Mouse (Mus musculus) kidney, embryonic 15.5 days (tissue): ENCODE data around the gene Lingo1. TPM values are rescaled to one million over a fixed set of nuclear protein-coding genes. Genes with fewer than 3 reads are reported as not detected.

Source experiments
- ATAC-seq: fragments of 200-750 bp; cut with Nextera tagmentation; replicated peaks from 2 replicates; pipeline ENCODE4 v1.8.0; 2017; ENCODE audit warnings: moderate TSS enrichment; ENCODE audit not compliant: low FRiP score
- H3K27ac ChIP-seq: fragments of 300-500 bp; sonication (generic); 2 replicates; pipeline ENCODE4 v1.5.1; 2015; ENCODE audit warnings: mild to moderate bottlenecking, inconsistent platforms
- H3K27me3 ChIP-seq: fragments of 300-500 bp; sonication (generic); 2 replicates; pipeline ENCODE4 v1.6.1; 2015; ENCODE audit warnings: inconsistent platforms
- H3K36me3 ChIP-seq: fragments of 300-500 bp; sonication (generic); 2 replicates; pipeline ENCODE4 v1.6.1; 2015; ENCODE audit warnings: inconsistent platforms
- H3K4me1 ChIP-seq: fragments of 300-500 bp; sonication (generic); 2 replicates; pipeline ENCODE4 v1.6.1; 2015; ENCODE audit warnings: inconsistent platforms
- H3K4me2 ChIP-seq: fragments of 300-500 bp; sonication (generic); 2 replicates; pipeline ENCODE4 v1.6.1; 2015; ENCODE audit warnings: moderate library complexity, mild to moderate bottlenecking, inconsistent platforms
- H3K4me3 ChIP-seq: fragments of 300-500 bp; sonication (generic); replicated peaks from 2 replicates; pipeline ENCODE4 v1.5.1; 2015; ENCODE audit warnings: mild to moderate bottlenecking, inconsistent platforms
- H3K9ac ChIP-seq: fragments of 300-500 bp; sonication (generic); 2 replicates; pipeline ENCODE4 v1.6.1; 2015; ENCODE audit warnings: mild to moderate bottlenecking, inconsistent platforms
- H3K9me3 ChIP-seq: fragments of 300-500 bp; sonication (generic); replicated peaks from 2 replicates; pipeline ENCODE4 v1.6.1; 2016; ENCODE audit warnings: inconsistent platforms
- whole genome bisulfite sequencing: fragments of 180-500 bp; shearing (Covaris S2); methylation state at CpG from one replicate; pipeline ENCODE4 v1.1.7; 2015; ENCODE audit warnings: mixed read lengths; 5-methylcytosine and 5-hydroxymethylcytosine counted together
- polyA plus RNA-seq: library from polyadenylated mRNA; unstranded; fragments of >200 nt; fragmentation: Nextera tagmentation; extraction: Ambion mirVana; gene quantifications from 2 replicates; pipeline ENCODE4 v1.2.1, GENCODE M21; 2015

Lingo1 gene
- polyA plus RNA-seq, 1 experiment from 2014 or later: 4.5 TPM

DNA sequence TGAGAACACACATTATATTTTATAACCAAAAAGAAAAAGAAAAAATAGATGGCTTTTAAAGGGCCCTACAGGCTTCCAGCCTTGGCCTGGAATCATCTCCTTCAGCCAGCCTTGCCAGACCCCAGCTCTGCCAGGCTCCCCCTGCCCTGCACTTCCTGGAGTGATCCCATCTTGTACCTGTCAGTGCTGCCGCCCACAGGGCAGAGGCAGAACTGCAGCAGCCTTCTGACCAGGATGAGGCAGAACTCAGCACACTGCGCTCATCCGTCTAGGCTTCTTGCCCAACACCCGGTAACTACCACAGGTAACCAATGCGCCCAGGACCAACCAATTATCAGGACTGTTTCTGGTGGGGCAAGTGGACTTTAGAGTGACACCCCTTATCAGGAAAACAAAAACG, 22.0 kb downstream of the Lingo1 start:
- H3K9me3 ChIP-seq: no peaks in the 10 kb centered on the region

DNA sequence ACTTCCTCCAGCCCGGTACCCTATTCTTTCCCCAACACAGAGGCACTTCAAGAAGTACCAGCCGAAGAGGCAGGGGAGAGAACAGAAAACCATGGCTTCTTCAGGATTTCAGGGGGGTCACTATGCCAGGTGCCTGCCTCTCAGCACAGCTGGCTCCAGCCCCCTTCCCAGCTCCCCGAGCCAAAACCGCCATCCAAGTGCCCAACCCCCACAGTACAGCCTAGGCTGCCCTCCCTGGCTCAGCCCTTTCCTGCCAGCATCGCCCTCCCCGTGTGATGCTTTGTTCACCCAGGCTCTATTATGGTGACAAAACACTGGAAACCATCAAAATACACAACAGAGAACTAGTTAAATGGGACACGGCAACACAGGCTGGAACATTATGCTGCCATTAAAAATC, 22.6 kb downstream of the Lingo1 start:
- no peak overlapping the region for H3K9ac ChIP-seq
- H3K36me3 ChIP-seq: no peaks in the 10 kb centered on the region
- WGBS: 83% methylated on average over 7 of the region's 7 CpGs
- no peaks in the 10 kb centered on the region for H3K27me3 ChIP-seq
- H3K27ac ChIP-seq: no peak overlapping the region
- ATAC-seq: no peak
- no peak overlapping the region for H3K4me2 ChIP-seq
- H3K4me1 ChIP-seq: 0 out of 2 replicates have a peak, but pooled peaks cover 3% of the 10 kb centered on the region
- H3K4me3 ChIP-seq: no peak overlapping the region
- no peaks in the 10 kb centered on the region for H3K9me3 ChIP-seq

More for the DNA sequence above, 22.0 kb downstream of the Lingo1 start:
- Histone ChIP-seq H3K27me3 (no peaks in the 10 kb centered on the region), H3K4me2 (no peak overlapping the region), H3K27ac (no peak overlapping the region), H3K4me3 (no peak overlapping the region), H3K4me1 (0 out of 2 replicates have a peak, but pooled peaks cover 3% of the 10 kb centered on the region), H3K9ac (no peak overlapping the region), H3K36me3 (no peaks in the 10 kb centered on the region)
- no peak for ATAC-seq
- 52% methylated on average over 6 of the region's 6 CpGs for WGBS

DNA sequence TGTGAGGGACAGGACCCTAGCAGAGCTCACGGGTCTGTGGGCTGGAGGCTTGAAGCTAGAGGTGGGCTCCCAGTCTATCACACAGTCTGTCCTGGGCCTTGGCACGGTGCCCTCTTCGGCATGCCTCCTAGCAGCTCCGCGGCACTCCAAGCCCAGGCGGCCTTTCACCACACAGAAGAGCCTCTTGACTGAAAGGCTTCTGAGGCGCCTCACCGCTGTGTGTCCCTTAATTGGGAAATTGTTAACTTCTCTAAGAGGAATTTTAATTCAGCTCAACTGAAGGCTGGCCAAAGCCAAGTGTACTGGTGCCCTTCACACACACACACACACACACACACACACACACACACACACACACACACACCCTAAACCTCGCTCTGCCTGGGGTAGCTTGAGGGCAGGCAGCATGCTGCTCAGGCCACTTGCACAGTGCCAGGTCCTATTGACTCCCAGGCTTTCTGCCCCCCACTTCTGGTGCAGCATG, 28.6 kb downstream of the Lingo1 start:
- H3K9ac ChIP-seq: no peak overlapping the region
- H3K36me3 ChIP-seq: no peaks in the 10 kb centered on the region
- no peaks in the 10 kb centered on the region for H3K27me3 ChIP-seq
- no peak for ATAC-seq
- peaks cover 8% of the 10 kb centered on the region; the same call in 1 of the 2 replicates for H3K4me1 ChIP-seq
- H3K27ac ChIP-seq: no peak overlapping the region
- 80% methylated on average over 9 of the region's 9 CpGs for WGBS
- H3K4me3 ChIP-seq: no peak overlapping the region
- H3K4me2 ChIP-seq: no peak overlapping the region
- H3K9me3 ChIP-seq: no peaks in the 10 kb centered on the region

DNA sequence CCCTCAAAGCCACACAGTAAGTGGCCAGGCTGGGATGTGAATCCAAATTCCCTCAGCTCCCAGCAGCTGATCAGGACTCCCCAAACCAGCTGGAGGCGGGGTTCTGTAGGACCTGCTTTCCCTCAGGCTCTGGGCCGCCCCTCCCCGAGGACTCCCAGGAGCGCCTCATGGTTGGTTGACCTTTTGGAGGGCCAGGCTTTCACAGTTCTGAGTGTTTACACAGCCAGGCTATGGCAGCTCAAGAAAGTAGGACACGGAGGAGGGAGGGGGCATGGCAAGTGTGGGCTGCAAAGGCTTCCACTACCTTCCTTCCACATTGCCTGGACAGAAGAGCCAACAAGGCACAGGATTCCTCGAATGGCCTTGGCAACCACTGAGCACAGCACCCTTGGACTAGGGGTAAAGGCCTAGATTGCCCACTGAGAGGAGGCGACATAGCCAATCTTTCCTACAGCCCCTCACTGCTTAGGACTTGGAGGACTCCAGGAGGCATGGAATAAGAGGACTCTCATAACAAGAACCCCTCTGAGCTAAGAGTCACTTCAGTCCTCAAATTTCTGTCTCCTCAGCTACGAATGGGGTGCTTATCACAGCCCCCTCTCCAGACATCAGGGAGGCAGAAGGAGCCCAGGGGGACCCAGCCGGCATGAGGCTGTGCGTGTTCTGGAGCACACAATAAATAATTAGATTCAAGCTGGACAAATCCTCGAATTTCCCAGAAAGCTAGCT, 29.5 kb downstream of the Lingo1 start:
- no peak for ATAC-seq
- no peak overlapping the region for H3K4me3 ChIP-seq
- 46% methylated on average over 11 of the region's 11 CpGs for WGBS
- H3K4me2 ChIP-seq: no peak overlapping the region
- H3K9ac ChIP-seq: no peak overlapping the region
- H3K4me1 ChIP-seq: peaks cover 8% of the 10 kb centered on the region; the same call in 1 of the 2 replicates
- no peak overlapping the region for H3K27ac ChIP-seq
- H3K36me3 ChIP-seq: no peaks in the 10 kb centered on the region
- H3K27me3 ChIP-seq: no peaks in the 10 kb centered on the region
- H3K9me3 ChIP-seq: no peaks in the 10 kb centered on the region

DNA sequence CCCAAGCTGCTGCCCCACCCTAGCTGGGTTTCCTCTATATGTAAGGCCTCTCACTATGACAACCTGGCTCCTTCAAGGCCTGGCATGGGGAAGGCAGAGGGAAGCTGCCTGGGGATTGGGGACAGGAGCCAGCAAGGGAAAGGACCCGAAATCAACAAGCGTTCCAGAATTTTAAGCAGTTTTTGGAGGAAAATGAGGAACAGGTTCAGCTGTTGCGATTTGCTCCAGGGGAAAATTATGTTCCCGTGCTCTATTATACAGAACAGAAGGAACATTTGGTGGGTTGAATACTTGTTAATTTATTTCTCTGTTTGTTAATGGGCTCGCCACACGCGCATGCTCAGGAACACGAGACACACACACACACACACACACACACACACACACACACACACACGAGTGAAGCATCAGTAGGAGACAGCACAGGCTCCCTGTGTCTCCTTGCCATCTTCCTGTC, 34.1 kb downstream of the Lingo1 start:
- Histone ChIP-seq H3K9ac (no peak overlapping the region), H3K4me2 (no peak overlapping the region), H3K27ac (no peak overlapping the region), H3K27me3 (no peaks in the 10 kb centered on the region), H3K4me3 (no peak overlapping the region), H3K36me3 (no peaks in the 10 kb centered on the region), H3K9me3 (no peaks in the 10 kb centered on the region), H3K4me1 (peaks cover 12% of the 10 kb centered on the region; the same call in 1 of the 2 replicates)
- ATAC-seq: no peak
- WGBS: 86% methylated on average over 9 of the region's 9 CpGs

DNA sequence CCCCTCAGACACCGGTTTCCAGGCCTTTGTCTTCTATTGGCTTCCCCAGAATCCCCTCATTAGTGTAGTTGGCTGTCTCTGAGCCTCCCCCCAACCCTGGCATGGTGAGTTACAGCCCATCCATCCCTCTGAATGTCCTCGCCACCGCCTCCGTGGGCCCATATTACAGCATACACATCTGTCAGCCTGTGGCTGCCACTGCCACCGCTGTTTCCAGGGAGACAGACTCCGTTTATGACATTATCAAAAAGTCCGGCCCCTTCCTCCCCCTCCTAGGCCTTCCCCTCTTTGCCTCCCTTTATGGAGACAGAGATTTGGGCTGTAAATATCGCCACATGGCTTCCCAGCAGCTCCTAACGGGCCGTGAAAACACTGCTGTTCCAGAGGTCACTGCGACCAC, 38.5 kb downstream of the Lingo1 start:
- ATAC-seq: no peak
- Histone ChIP-seq H3K27ac (no peak overlapping the region), H3K4me1 (0 out of 2 replicates have a peak, but pooled peaks cover 8% of the 10 kb centered on the region), H3K4me3 (no peak overlapping the region), H3K9me3 (no peaks in the 10 kb centered on the region), H3K9ac (no peak overlapping the region), H3K36me3 (no peaks in the 10 kb centered on the region), H3K4me2 (no peak overlapping the region), H3K27me3 (no peaks in the 10 kb centered on the region)
- 17% methylated on average over 11 of the region's 11 CpGs for WGBS

DNA sequence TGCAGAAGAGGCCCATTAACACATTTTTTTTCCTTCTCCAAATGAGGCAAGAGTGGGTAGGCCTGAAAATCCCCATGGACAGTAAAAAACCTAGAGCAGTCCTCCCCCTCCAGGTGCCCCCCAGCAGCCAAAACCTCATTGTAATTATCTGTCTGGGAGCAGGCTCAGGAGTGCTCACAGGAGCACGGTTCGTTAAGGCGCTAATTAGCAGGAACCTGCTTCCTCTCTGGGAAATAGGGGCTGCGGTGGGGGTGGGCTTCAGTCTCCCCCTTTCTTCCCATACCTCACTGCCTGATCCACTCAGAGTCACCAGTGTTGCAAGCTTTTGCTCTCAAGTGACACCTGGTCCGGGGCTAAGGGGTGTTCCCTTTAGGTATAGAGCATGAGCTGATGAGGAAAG, 41.1 kb downstream of the Lingo1 start:
- Histone ChIP-seq H3K27me3 (no peaks in the 10 kb centered on the region), H3K4me2 (no peak overlapping the region), H3K9ac (no peak overlapping the region), H3K27ac (no peak overlapping the region), H3K36me3 (no peaks in the 10 kb centered on the region), H3K4me3 (no peak overlapping the region), H3K9me3 (no peaks in the 10 kb centered on the region), H3K4me1 (0 out of 2 replicates have a peak, but pooled peaks cover 8% of the 10 kb centered on the region)
- 66% methylated on average over 5 of the region's 5 CpGs for WGBS
- ATAC-seq: no peak

DNA sequence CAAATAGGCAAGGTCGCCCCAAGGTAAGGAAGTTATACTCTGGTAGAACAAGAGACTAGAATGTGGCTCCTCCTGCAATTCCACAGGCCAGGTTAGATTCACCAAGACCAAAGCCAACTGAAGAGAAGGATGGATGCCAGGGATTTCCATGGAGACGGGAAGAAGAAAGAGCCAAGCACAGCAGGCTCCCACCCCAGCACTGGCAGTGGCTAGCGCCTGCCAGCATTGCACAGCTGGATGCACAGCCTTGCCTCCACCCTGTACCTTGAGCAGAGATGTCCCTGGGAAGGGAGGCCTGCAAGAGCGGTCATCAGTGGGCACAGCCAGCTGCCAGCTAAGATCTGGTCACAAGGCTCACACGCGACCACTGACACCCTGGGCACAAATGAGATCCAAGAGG, 42.9 kb downstream of the Lingo1 start:
- H3K36me3 ChIP-seq: no peaks in the 10 kb centered on the region
- no peaks in the 10 kb centered on the region for H3K27me3 ChIP-seq
- 84% methylated on average over 6 of the region's 6 CpGs for WGBS
- H3K27ac ChIP-seq: no peak overlapping the region
- 0 out of 2 replicates have a peak, but pooled peaks cover 8% of the 10 kb centered on the region for H3K4me1 ChIP-seq
- no peak overlapping the region for H3K4me3 ChIP-seq
- no peak overlapping the region for H3K9ac ChIP-seq
- no peak overlapping the region for H3K4me2 ChIP-seq
- H3K9me3 ChIP-seq: no peaks in the 10 kb centered on the region
- ATAC-seq: no peak

DNA sequence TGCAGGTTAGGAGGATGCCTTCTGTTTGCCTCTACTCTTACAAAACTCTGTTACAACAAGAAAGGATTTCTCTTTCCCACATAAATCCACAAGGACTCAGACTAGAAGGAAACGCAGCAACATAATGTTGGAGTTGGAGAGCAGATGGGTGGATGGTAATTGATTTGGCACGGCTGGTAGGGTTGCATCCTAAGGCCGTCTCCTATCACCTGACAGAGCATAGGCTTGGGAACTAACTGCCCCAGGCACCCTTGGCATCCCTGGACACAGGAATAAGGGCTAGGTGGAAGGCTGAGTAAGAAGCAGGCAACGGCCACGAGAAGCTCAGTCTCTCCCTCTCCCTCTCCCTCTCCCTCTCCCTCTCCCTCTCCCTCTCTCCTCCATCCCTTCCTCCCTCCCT, 48.2 kb downstream of the Lingo1 start:
- H3K27ac ChIP-seq: no peak overlapping the region
- H3K4me2 ChIP-seq: no peak overlapping the region
- H3K4me1 ChIP-seq: no peaks in the 10 kb centered on the region
- no peaks in the 10 kb centered on the region for H3K36me3 ChIP-seq
- ATAC-seq: no peak
- H3K27me3 ChIP-seq: 0 out of 2 replicates have a peak, but pooled peaks cover 3% of the 10 kb centered on the region
- no peaks in the 10 kb centered on the region for H3K9me3 ChIP-seq
- no peak overlapping the region for H3K4me3 ChIP-seq
- 59% methylated on average over 5 of the region's 5 CpGs for WGBS
- H3K9ac ChIP-seq: no peak overlapping the region

DNA sequence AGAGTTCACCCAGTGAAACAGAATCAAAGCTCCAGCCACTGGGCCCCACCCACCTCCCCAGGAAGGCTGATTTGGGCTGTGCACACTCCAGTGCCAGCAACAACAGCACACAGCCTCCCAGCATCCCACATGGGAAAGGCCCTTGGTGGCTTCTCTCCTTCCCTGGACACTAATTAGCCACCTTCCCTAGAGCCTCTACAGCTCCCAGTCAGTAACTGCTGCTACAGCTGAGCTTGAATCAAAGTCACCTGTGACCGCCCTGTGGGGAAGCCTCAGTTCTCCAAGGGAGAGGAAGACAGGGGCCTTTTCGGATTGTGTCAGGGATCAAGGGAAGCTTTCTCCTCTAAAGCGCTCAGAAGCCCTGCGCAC, 49.4 kb downstream of the Lingo1 start:
- no peak overlapping the region for H3K27ac ChIP-seq
- no peak overlapping the region for H3K4me3 ChIP-seq
- WGBS: 64% methylated on average over 4 of the region's 4 CpGs
- no peaks in the 10 kb centered on the region for H3K36me3 ChIP-seq
- no peaks in the 10 kb centered on the region for H3K9me3 ChIP-seq
- H3K9ac ChIP-seq: no peak overlapping the region
- no peak for ATAC-seq
- H3K4me1 ChIP-seq: no peaks in the 10 kb centered on the region
- no peak overlapping the region for H3K4me2 ChIP-seq
- H3K27me3 ChIP-seq: 0 out of 2 replicates have a peak, but pooled peaks cover 3% of the 10 kb centered on the region

DNA sequence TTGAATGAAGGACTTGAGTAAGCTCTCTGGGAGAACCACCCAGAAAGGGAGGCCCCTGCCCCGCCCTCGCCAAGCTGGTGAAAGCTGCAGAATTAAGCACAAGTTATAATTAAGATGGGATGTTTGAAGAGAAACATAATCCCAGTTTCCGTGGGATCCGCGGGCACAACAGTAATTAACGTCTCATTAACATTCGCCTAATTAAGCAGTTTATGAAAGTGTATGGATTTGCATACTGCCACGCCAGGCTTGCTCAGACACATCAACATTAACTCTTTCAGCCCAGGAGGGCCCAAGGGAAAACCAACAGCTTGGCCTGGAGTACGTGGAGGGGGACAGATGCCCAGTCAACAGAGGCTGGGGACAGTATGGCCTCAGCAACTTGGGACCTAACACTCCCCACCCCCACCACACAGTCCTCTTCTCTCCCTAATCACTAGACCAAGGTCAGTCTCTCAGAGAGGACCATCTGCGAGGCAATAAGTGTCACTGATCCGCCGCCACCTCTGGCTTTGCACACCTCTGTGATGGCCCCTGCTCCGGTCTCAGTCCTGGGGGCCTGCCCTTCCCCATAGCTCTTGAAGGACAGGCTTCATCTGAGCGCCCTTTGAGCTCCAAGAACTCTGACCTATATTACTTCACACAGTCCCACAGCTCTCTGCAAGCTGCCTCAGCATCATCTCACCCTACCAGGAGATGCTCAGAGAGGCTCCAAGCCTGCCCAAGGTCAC, 49.9 kb downstream of the Lingo1 start:
- Histone ChIP-seq H3K27me3 (0 out of 2 replicates have a peak, but pooled peaks cover 3% of the 10 kb centered on the region), H3K9ac (no peak overlapping the region), H3K4me2 (no peak overlapping the region), H3K4me1 (no peaks in the 10 kb centered on the region), H3K4me3 (no peak overlapping the region), H3K27ac (no peak overlapping the region), H3K36me3 (no peaks in the 10 kb centered on the region), H3K9me3 (no peaks in the 10 kb centered on the region)
- no peak for ATAC-seq
- 50% methylated on average over 14 of the region's 14 CpGs for WGBS

DNA sequence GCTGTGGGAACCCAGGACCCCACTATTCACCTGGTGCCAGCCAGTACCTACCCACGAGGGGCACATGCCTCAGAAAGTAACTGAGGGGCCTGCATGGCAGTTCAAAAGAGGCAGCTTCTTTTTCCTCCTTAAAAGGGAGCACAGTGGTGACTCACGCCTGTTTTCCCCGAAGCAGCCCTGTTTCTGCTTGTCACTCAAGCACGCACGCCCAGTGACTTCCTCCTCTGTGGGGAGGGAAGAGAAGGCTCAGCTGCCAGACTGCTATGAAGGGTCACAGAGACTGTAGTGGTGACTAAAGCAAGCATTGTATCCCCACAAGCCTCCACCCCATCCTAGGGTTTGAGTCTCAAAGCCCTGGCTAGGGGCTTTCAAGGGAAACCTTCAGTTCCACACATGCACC, 51.9 kb downstream of the Lingo1 start:
- Histone ChIP-seq H3K9me3 (no peaks in the 10 kb centered on the region), H3K4me1 (no peaks in the 10 kb centered on the region), H3K9ac (no peak overlapping the region), H3K4me2 (no peak overlapping the region), H3K27ac (no peak overlapping the region), H3K36me3 (no peaks in the 10 kb centered on the region), H3K27me3 (0 out of 2 replicates have a peak, but pooled peaks cover 3% of the 10 kb centered on the region), H3K4me3 (no peak overlapping the region)
- 31% methylated on average over 5 of the region's 5 CpGs for WGBS
- ATAC-seq: no peak
